Comparison of ENCODE assay signal across 24 mouse cellular contexts in genomic region chr11:22863581-22863980, GRCm38 (mm10). TPM values are rescaled to one million over a fixed set of nuclear protein-coding genes. Genes with fewer than 3 reads are reported as not detected.
DNase-seq lines count a peak whose midpoint lies in the region; ATAC-seq and TF ChIP-seq lines count a peak whose summit lies in the region.
"Had no signal": no experiment of that assay in that cellular context is flagged by ENCODE, and none has a peak within 500 bp of the region (broad histone marks: within the 10 kb centered on the region; RNA-seq: fewer than 3 reads in every experiment).

No protein-coding gene starts in this region.

- no peak for TF ChIP-seq EP300 in CH12.LX (IDR thresholded peaks at IDR 0.05; ENCODE audit: low read length)

- no peak overlapping the region for H3K9ac ChIP-seq in forebrain, embryonic 14.5 days (ENCODE audit: low read length)
- no peak overlapping the region for H3K9ac ChIP-seq in forebrain, embryonic 11.5 days (ENCODE audit: low read length)
- no peak overlapping the region for H3K9ac ChIP-seq in CH12.LX (ENCODE audit: insufficient read depth, low read depth)
- H3K9ac ChIP-seq: embryonic facial prominence, embryonic 13.5 days; embryonic facial prominence, embryonic 15.5 days had no signal

- TF ChIP-seq RAD21 in CH12.LX (IDR thresholded peaks at IDR 0.05; ENCODE audit: low read depth, low read length), result no peak

- peaks cover 20% of the 10 kb centered on the region for H3K79me2 ChIP-seq in CH12.LX (replicated peaks; ENCODE audit: control insufficient read depth, extremely low read depth, insufficient read depth, poor library complexity, severe bottlenecking)

- H3K36me3 ChIP-seq in forebrain, embryonic 14.5 days (ENCODE audit: control insufficient read depth, insufficient read depth, low read length), result no peaks in the 10 kb centered on the region
- H3K36me3 ChIP-seq in forebrain, embryonic 11.5 days (ENCODE audit: control insufficient read depth, insufficient read depth, low read length), result no peaks in the 10 kb centered on the region
- no peaks in the 10 kb centered on the region for H3K36me3 ChIP-seq in kidney, adult 2 months (ENCODE audit: control insufficient read depth, insufficient read depth, low read length)
- peaks cover 0 to 9% of the 10 kb centered on the region in 2 experiments for H3K36me3 ChIP-seq in CH12.LX (replicated peaks in 1 of 2; ENCODE audit: control insufficient read depth in 1 of 2, insufficient read depth in 1 of 2, low read length in 1 of 2)
- H3K36me3 ChIP-seq: embryonic facial prominence, embryonic 13.5 days; embryonic facial prominence, embryonic 15.5 days; forebrain, embryonic 10.5 days; G1E had no signal

- no peak for TF ChIP-seq CTCF in kidney, adult 2 months (conservative IDR thresholded peaks at IDR 0.05; ENCODE audit: insufficient read depth, insufficient read length, low read depth, low read length)
- no peak for TF ChIP-seq CTCF in CH12.LX (conservative IDR thresholded peaks at IDR 0.05 in 1 of 2, IDR thresholded peaks at IDR 0.05 in 1 of 2; ENCODE audit: low read depth in 2 of 2, low read length in 2 of 2)
- TF ChIP-seq CTCF in olfactory bulb, adult 2 months (IDR thresholded peaks at IDR 0.05; ENCODE audit: insufficient read depth, low read depth, low read length), result no peak

- H3K27ac ChIP-seq in forebrain, embryonic 14.5 days (ENCODE audit: low read depth, low read length), result peak overlapping the region; percentile 9; the same call in 1 of the 2 replicates
- H3K27ac ChIP-seq in forebrain, embryonic 11.5 days (ENCODE audit: low read depth, low read length), result no peak overlapping the region
- H3K27ac ChIP-seq in kidney, adult 2 months (ENCODE audit: insufficient read depth, low read depth, low read length), result no peak overlapping the region
- H3K27ac ChIP-seq in CH12.LX (ENCODE audit: insufficient read depth, low read depth), result no peak overlapping the region
- H3K27ac ChIP-seq in olfactory bulb, adult 2 months (ENCODE audit: insufficient read depth, low read depth, low read length), result 0 out of 2 replicates have a peak overlapping the region, but pooled peaks have one; percentile 20
- H3K27ac ChIP-seq: embryonic facial prominence, embryonic 13.5 days; embryonic facial prominence, embryonic 15.5 days; forebrain, embryonic 10.5 days had no signal

- in situ Hi-C loops in CH12.LX (cut with MboI; ENCODE audit: low pct_ligation_motif_present, low pct_unique_long_range_greater_than_20kb, low sequenced_read_pairs), result loop anchor here (5.0 kb wide), 1 partner anchor 226 kb away; no protein-coding TSS in a partner anchor

- dilution Hi-C loops in CH12.LX (cut with MboI; ENCODE audit: extremely low pct_ligation_motif_present, extremely low pct_unique_long_range_greater_than_20kb, low sequenced_read_pairs), result no loop called here

- TF ChIP-seq POLR2A in kidney, adult 2 months (IDR thresholded peaks at IDR 0.05; ENCODE audit: low read depth, low read length), result no peak
- no peak for TF ChIP-seq POLR2A in CH12.LX (IDR thresholded peaks at IDR 0.05; ENCODE audit: low read depth, low read length)
- no peak for TF ChIP-seq POLR2A in olfactory bulb, adult 2 months (IDR thresholded peaks at IDR 0.05; ENCODE audit: insufficient read depth, low read depth, low read length)

- no peak for DNase-seq in forebrain, embryonic 14.5 days (ENCODE audit: low spot score)
- no peak for DNase-seq in forebrain, embryonic 11.5 days (ENCODE audit: low spot score)
- peak; percentile 36 for DNase-seq in kidney, adult 2 months
- DNase-seq in kidney, adult 9 months, result no peak
- no peak for DNase-seq in CH12.LX (ENCODE audit: extremely low read depth)
- DNase-seq in layer of hippocampus, postnatal 10 days (ENCODE audit: low spot score in 2 of 2), result no peak
- DNase-seq: adrenal gland, adult 2 months; adrenal gland, postnatal 10 days; adrenal gland, postnatal 25 days; cerebellum, adult 11 months; cerebellum, adult 18-20 months; cerebellum, adult 8-10 months; cerebellum, adult 9-11 months; cerebellum, postnatal 14 days; cerebellum, postnatal 36 days; embryo, embryonic 11 days had no signal

- H3K9me3 ChIP-seq in forebrain, embryonic 14.5 days (replicated peaks; ENCODE audit: control insufficient read depth, low read length), result no peaks in the 10 kb centered on the region
- no peaks in the 10 kb centered on the region for H3K9me3 ChIP-seq in forebrain, embryonic 11.5 days (ENCODE audit: control insufficient read depth, low read length)
- H3K9me3 ChIP-seq in CH12.LX (replicated peaks; ENCODE audit: low read length), result no peaks in the 10 kb centered on the region
- H3K9me3 ChIP-seq: embryonic facial prominence, embryonic 13.5 days; embryonic facial prominence, embryonic 15.5 days; forebrain, embryonic 10.5 days; G1E had no signal

- no peak overlapping the region for H3K4me3 ChIP-seq in forebrain, embryonic 14.5 days (ENCODE audit: low read depth, low read length)
- no peak overlapping the region for H3K4me3 ChIP-seq in forebrain, embryonic 11.5 days (ENCODE audit: low read depth, low read length)
- no peak overlapping the region for H3K4me3 ChIP-seq in kidney, adult 2 months (ENCODE audit: insufficient read depth, low read depth, low read length)
- H3K4me3 ChIP-seq in CH12.LX (replicated peaks in 1 of 3; ENCODE audit: low read depth in 2 of 3, low read length in 2 of 3, poor library complexity in 1 of 3), result no peak overlapping the region
- no peak overlapping the region for H3K4me3 ChIP-seq in olfactory bulb, adult 2 months (ENCODE audit: insufficient read depth, low read depth, low read length)
- H3K4me3 ChIP-seq: embryonic facial prominence, embryonic 13.5 days; embryonic facial prominence, embryonic 15.5 days; erythroblast, embryonic 14.5 days; forebrain, embryonic 10.5 days had no signal

- peaks cover 22% of the 10 kb centered on the region for H3K4me1 ChIP-seq in forebrain, embryonic 14.5 days (ENCODE audit: control insufficient read depth, insufficient read depth, low read length)
- H3K4me1 ChIP-seq in forebrain, embryonic 11.5 days (replicated peaks; ENCODE audit: control insufficient read depth, insufficient read depth, low read length), result peaks cover 23% of the 10 kb centered on the region
- H3K4me1 ChIP-seq in kidney, adult 2 months (ENCODE audit: control insufficient read depth, insufficient read depth, low read length), result peaks cover 3% of the 10 kb centered on the region; the same call in 1 of the 2 replicates
- peaks cover 41 to 69% of the 10 kb centered on the region in 2 experiments for H3K4me1 ChIP-seq in CH12.LX (ENCODE audit: control insufficient read depth in 1 of 2, insufficient read depth in 2 of 2)
- peaks cover 26% of the 10 kb centered on the region for H3K4me1 ChIP-seq in olfactory bulb, adult 2 months (ENCODE audit: control insufficient read depth, insufficient read depth, low read length)

- H3K27me3 ChIP-seq in forebrain, embryonic 14.5 days (replicated peaks; ENCODE audit: control insufficient read depth, insufficient read depth, low read length), result peaks cover 28% of the 10 kb centered on the region
- H3K27me3 ChIP-seq in forebrain, embryonic 11.5 days (ENCODE audit: control insufficient read depth, insufficient read depth, low read length), result peaks cover 27% of the 10 kb centered on the region
- no peaks in the 10 kb centered on the region for H3K27me3 ChIP-seq in kidney, adult 2 months (replicated peaks; ENCODE audit: control insufficient read depth, insufficient read depth, low read length)
- no peaks in the 10 kb centered on the region for H3K27me3 ChIP-seq in CH12.LX (replicated peaks)
- H3K27me3 ChIP-seq: Patski had no signal

- ATAC-seq in forebrain, embryonic 14.5 days, result no peak
- no peak for ATAC-seq in forebrain, embryonic 11.5 days (replicated peaks; ENCODE audit: low FRiP score)
- ATAC-seq: activated CD4-positive, CD25-positive, alpha-beta regulatory T cell, adult 4 months; Patski had no signal

- 34% methylated on average over 4 of the region's 4 CpGs for WGBS in forebrain, embryonic 14.5 days
- 33% methylated on average over 4 of the region's 4 CpGs for WGBS in forebrain, embryonic 11.5 days
- WGBS in kidney, adult 2 months, result 65% methylated on average over 4 of the region's 4 CpGs
- 58% methylated on average over 4 of the region's 4 CpGs for WGBS in olfactory bulb, adult 2 months

- H3K4me2 ChIP-seq in forebrain, embryonic 14.5 days (ENCODE audit: low read length), result no peak overlapping the region
- no peak overlapping the region for H3K4me2 ChIP-seq in forebrain, embryonic 11.5 days (ENCODE audit: low read depth, low read length, severe bottlenecking)
- H3K4me2 ChIP-seq in CH12.LX (ENCODE audit: insufficient read depth, low read depth, poor library complexity, severe bottlenecking), result no peak overlapping the region
- H3K4me2 ChIP-seq: embryonic facial prominence, embryonic 13.5 days; embryonic facial prominence, embryonic 15.5 days had no signal

TF ChIP-seq in CH12.LX, 34 proteins besides CTCF, POLR2A, EP300 and RAD21:
- 0 out of 2 replicates have a peak, but pooled peaks have one; percentile 7 for TF ChIP-seq ZMIZ1 (IDR thresholded peaks at IDR 0.05; ENCODE audit: low read depth, low read length)
- TF ChIP-seq HCFC1 (IDR thresholded peaks at IDR 0.05; ENCODE audit: low read depth, low read length), result no peak

RNA-seq across cellular contexts. Expression of gene B3gnt2, which starts 2.8 kb away (rescaled TPM):
- polyA plus RNA-seq in forebrain, embryonic 14.5 days (2014; fragmentation: Nextera tagmentation; extraction: Ambion mirVana), result 2.3 and 3.8 TPM in 2 replicates
- 2.4 and 2.8 TPM in 2 replicates for polyA plus RNA-seq in forebrain, embryonic 11.5 days (2014; fragmentation: Nextera tagmentation; extraction: Ambion mirVana)
- polyA plus RNA-seq in kidney, adult 2 months (2012; rRNA removed), result 19.5 and 21.0 TPM in 2 replicates
- 74.6 and 77.4 TPM in 2 replicates for total RNA-seq in CH12.LX (2012; rRNA removed)
- 62.2 and 75.2 TPM in 2 replicates for total RNA-seq in CH12.LX (2014; rRNA removed)
- 96.0 and 111 TPM in 2 replicates for polyA plus RNA-seq in CH12.LX (2012; ENCODE audit: insufficient read length, low read depth)
- polyA plus RNA-seq in olfactory bulb, adult 2 months (2012; ENCODE audit: insufficient read depth, insufficient read length, low replicate concordance, missing spikeins), result not detected in 2 replicates
- 10 to 100 TPM; 13.1 to 13.9 TPM for total RNA-seq in layer of hippocampus, postnatal 10 days (2021)

Comparison
In these comparisons a context has a peak if more than half of its experiments do, and no peak if none do; other contexts are left out.
1. H3K27ac ChIP-seq: peak in forebrain, embryonic 14.5 days (single experiment) and olfactory bulb, adult 2 months (single experiment); none in forebrain, embryonic 11.5 days (single experiment), kidney, adult 2 months (single experiment) and CH12.LX (single experiment).